Mouse (Mus musculus) liver, embryonic 14.5 days (tissue): ENCODE data around the gene Kcna2.

ENCODE experiments used
- CTCF ChIP-seq: IDR thresholded peaks from 2 replicates; pipeline ENCODE4 v1.5.1; 2016; ENCODE audit warnings: antibody characterized with exemption, low read depth, control low read depth
- EP300 ChIP-seq: IDR thresholded peaks from 2 replicates; pipeline ENCODE4 v1.6.1; 2016; ENCODE audit warnings: antibody characterized with exemption, low read depth

DNA sequence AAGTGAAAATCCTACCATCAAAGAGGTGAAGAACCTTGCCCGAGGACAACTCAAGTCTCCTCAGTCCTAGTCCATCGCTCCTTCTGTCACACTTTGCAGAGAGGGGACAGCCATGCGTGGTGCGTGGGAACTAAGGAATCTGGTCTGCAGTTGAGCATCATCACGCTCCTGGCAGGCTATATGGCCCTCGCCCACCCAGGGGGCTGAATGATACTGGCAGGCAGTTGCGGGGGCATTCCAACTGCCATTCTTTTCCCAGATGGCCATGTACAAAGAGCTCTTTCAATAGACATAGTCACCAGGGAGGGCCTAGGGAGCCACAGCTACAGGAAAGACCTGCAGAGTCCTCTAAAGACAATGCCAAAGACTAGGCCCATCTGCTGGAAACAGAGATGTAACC is 57.9 kb downstream of the Kcna2 start:
- TF ChIP-seq CTCF: no peak
- no peak for TF ChIP-seq EP300
